ENCODE assay signal across 40 mouse cellular contexts in the genomic region with DNA sequence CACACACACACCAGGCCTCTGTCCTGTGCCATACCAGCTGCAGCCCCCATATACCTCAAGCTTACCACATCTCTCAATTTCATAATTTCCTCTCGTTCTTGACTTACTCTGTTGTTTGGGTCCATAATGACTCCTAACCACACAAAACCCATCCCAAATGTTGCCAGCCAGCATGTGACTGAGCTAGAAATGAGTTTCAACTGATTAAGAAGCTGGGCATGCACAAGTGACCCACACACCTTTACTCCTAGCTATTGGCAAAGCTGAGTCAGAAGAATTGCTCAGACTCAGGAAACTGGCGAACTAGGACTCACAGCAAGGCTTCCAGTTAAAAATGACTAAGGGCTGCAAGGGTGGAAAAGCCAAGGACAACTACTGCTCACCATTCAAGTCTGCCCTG. TPM values are rescaled to one million over a fixed set of nuclear protein-coding genes. Genes with fewer than 3 reads are reported as not detected.
DNase-seq lines count a peak whose midpoint lies in the region; ATAC-seq and TF ChIP-seq lines count a peak whose summit lies in the region.
"Had no signal": no experiment of that assay in that cellular context is flagged by ENCODE, and none has a peak within 500 bp of the region (broad histone marks: within the 10 kb centered on the region; RNA-seq: fewer than 3 reads in every experiment).

No protein-coding gene starts in this region.

- TF ChIP-seq CTCF in C2C12 (IDR thresholded peaks at IDR 0.05; ENCODE audit: control insufficient read depth, insufficient read depth, insufficient read length) = no peak

- H3K4me3 ChIP-seq in C2C12 (ENCODE audit: insufficient read depth, poor library complexity, severe bottlenecking) = no peak overlapping the region
- no peak overlapping the region for H3K4me3 ChIP-seq in liver, embryonic 11.5 days (ENCODE audit: low read depth, low read length)
- H3K4me3 ChIP-seq: embryonic facial prominence, embryonic 10.5 days; embryonic facial prominence, embryonic 15.5 days; forebrain, embryonic 10.5 days; forebrain, embryonic 15.5 days; heart, embryonic 12.5 days; hindbrain, embryonic 13.5 days; limb, embryonic 13.5 days; liver, embryonic 12.5 days; megakaryocyte, embryonic 14.5 days; midbrain, embryonic 13.5 days; neural tube, embryonic 13.5 days had no signal

- no peaks in the 10 kb centered on the region for H3K27me3 ChIP-seq in C2C12 (ENCODE audit: control insufficient read depth, insufficient read depth, insufficient read length)
- H3K27me3 ChIP-seq in liver, embryonic 11.5 days (replicated peaks; ENCODE audit: control insufficient read depth, insufficient read depth, low read length) = no peaks in the 10 kb centered on the region
- H3K27me3 ChIP-seq: embryonic facial prominence, embryonic 15.5 days; forebrain, embryonic 15.5 days; heart, embryonic 12.5 days; hindbrain, embryonic 13.5 days; limb, embryonic 13.5 days; midbrain, embryonic 13.5 days; neural tube, embryonic 13.5 days had no signal

- no peak overlapping the region for H3K27ac ChIP-seq in liver, embryonic 11.5 days (ENCODE audit: low read depth, low read length)
- H3K27ac ChIP-seq: embryonic facial prominence, embryonic 10.5 days; embryonic facial prominence, embryonic 15.5 days; forebrain, embryonic 10.5 days; forebrain, embryonic 15.5 days; hindbrain, embryonic 13.5 days; kidney, postnatal 0 days; limb, embryonic 13.5 days; liver, embryonic 12.5 days; midbrain, embryonic 13.5 days; neural tube, embryonic 13.5 days had no signal

- DNase-seq in adrenal gland, adult 2 months = peak; percentile 80
- no peak for DNase-seq in adrenal gland, adult 18-20 months (ENCODE audit: low spot score in 2 of 2)
- peak; percentile 38 for DNase-seq in adrenal gland, postnatal 14 days
- DNase-seq in fibroblast of lung, adult 2 months (ENCODE audit: low read depth) = peak; percentile 67
- DNase-seq in c-Kit-positive CD71-positive TER-119-positive erythroid progenitor cells, embryonic 14.5 days (ENCODE audit: low spot score) = no peak
- DNase-seq in liver, embryonic 11.5 days (ENCODE audit: low spot score) = no peak
- DNase-seq in urinary bladder, adult 18-20 months (ENCODE audit: low spot score in 2 of 2) = no peak
- DNase-seq: B cell, adult 2 months; cerebellum, adult 11-12 months; cerebellum, adult 9-11 months; gastrocnemius, postnatal 10 days; heart, adult 18-20 months; heart, postnatal 4 days; kidney, adult 8-10 months; kidney, postnatal 4 days; liver, postnatal 0 days; lung, postnatal 36 days had no signal

- H3K36me3 ChIP-seq in C2C12 (ENCODE audit: control insufficient read depth, insufficient read depth) = no peaks in the 10 kb centered on the region
- no peaks in the 10 kb centered on the region for H3K36me3 ChIP-seq in liver, embryonic 11.5 days (ENCODE audit: control insufficient read depth, insufficient read depth, low read length)
- H3K36me3 ChIP-seq: embryonic facial prominence, embryonic 10.5 days; embryonic facial prominence, embryonic 15.5 days; forebrain, embryonic 10.5 days; forebrain, embryonic 15.5 days; heart, embryonic 12.5 days; hindbrain, embryonic 13.5 days; limb, embryonic 13.5 days; liver, embryonic 12.5 days; midbrain, embryonic 13.5 days; neural tube, embryonic 13.5 days had no signal

- 73% methylated on average over 2 of the region's 2 CpGs for WGBS in liver, embryonic 11.5 days

- no peaks in the 10 kb centered on the region for H3K4me1 ChIP-seq in liver, embryonic 11.5 days (replicated peaks; ENCODE audit: control insufficient read depth, insufficient read depth, low read length)
- H3K4me1 ChIP-seq: embryonic facial prominence, embryonic 10.5 days; embryonic facial prominence, embryonic 15.5 days; forebrain, embryonic 10.5 days; forebrain, embryonic 15.5 days; heart, embryonic 12.5 days; hindbrain, embryonic 13.5 days; limb, embryonic 13.5 days; midbrain, embryonic 13.5 days; neural tube, embryonic 13.5 days had no signal

- no peak for ATAC-seq in liver, embryonic 11.5 days (replicated peaks; ENCODE audit: low FRiP score)
- ATAC-seq: forebrain, embryonic 15.5 days; intestine, embryonic 16.5 days; liver, embryonic 12.5 days; liver, postnatal 0 days; midbrain, embryonic 13.5 days had no signal

- no peaks in the 10 kb centered on the region for H3K9me3 ChIP-seq in liver, embryonic 11.5 days (ENCODE audit: control insufficient read depth, low read length)
- H3K9me3 ChIP-seq: embryonic facial prominence, embryonic 10.5 days; embryonic facial prominence, embryonic 15.5 days; forebrain, embryonic 10.5 days; forebrain, embryonic 15.5 days; heart, embryonic 12.5 days; hindbrain, embryonic 13.5 days; limb, embryonic 13.5 days; liver, embryonic 12.5 days; megakaryocyte, embryonic 14.5 days; midbrain, embryonic 13.5 days; neural tube, embryonic 13.5 days had no signal

- no peaks in the 10 kb centered on the region for H3K79me3 ChIP-seq in C2C12 (ENCODE audit: low read depth)

- H3K9ac ChIP-seq in liver, embryonic 11.5 days (ENCODE audit: low read depth, low read length) = no peak overlapping the region
- H3K9ac ChIP-seq: embryonic facial prominence, embryonic 15.5 days; forebrain, embryonic 15.5 days; heart, embryonic 12.5 days; hindbrain, embryonic 13.5 days; limb, embryonic 13.5 days; liver, embryonic 12.5 days; liver, postnatal 0 days; midbrain, embryonic 13.5 days; neural tube, embryonic 13.5 days had no signal

- no peak overlapping the region for H3K4me2 ChIP-seq in liver, embryonic 11.5 days
- H3K4me2 ChIP-seq: embryonic facial prominence, embryonic 15.5 days; forebrain, embryonic 15.5 days; heart, embryonic 12.5 days; hindbrain, embryonic 13.5 days; limb, embryonic 13.5 days; liver, embryonic 12.5 days; midbrain, embryonic 13.5 days; neural tube, embryonic 13.5 days had no signal

- no peak overlapping the region for H3ac ChIP-seq in C2C12 (ENCODE audit: control insufficient read depth, insufficient read length, low read depth)

- H3K79me2 ChIP-seq in C2C12 (ENCODE audit: control insufficient read depth, insufficient read depth) = no peaks in the 10 kb centered on the region

TF ChIP-seq in C2C12, 6 proteins besides CTCF, POLR2A, EP300 and RAD21:
- TF ChIP-seq USF1 (IDR thresholded peaks at IDR 0.05; ENCODE audit: low read depth) (peak; percentile 29), FOSL1 (IDR thresholded peaks at IDR 0.05; ENCODE audit: insufficient read depth, low read length, poor library complexity, severe bottlenecking) (no peak), MAX (IDR thresholded peaks at IDR 0.05) (no peak), MYOD1 (IDR thresholded peaks at IDR 0.05; ENCODE audit: control insufficient read depth, insufficient read length, low read depth) (no peak), MYOG (IDR thresholded peaks at IDR 0.05; ENCODE audit: control insufficient read depth, extremely low read depth, insufficient read length) (no peak)

RNA-seq across cellular contexts. Expression of a gene that starts 3.1 kb away (rescaled TPM):
- total RNA-seq in adrenal gland, adult 2 months (2021) = 100 to 1,000 TPM; 184 to 288 TPM
- 159 and 246 TPM in 2 replicates for polyA plus RNA-seq in adrenal gland, adult 2 months (2012; rRNA removed)
- 100 to 1,000 TPM; 187 to 242 TPM for total RNA-seq in adrenal gland, adult 18-20 months (2021)
- 26.9 TPM for polyA plus RNA-seq in C2C12 (2012; fragmentation: generic; extraction: Trizol)
- 122 and 138 TPM in 2 replicates for total RNA-seq in adrenal gland, postnatal 14 days (2021)
- 25.0 and 25.2 TPM in 2 replicates for polyA plus RNA-seq in liver, embryonic 11.5 days (2014; fragmentation: Nextera tagmentation; extraction: Ambion mirVana)

RNA-seq across cellular contexts. Expression of a gene that starts 49.7 kb away (rescaled TPM):
- not detected for total RNA-seq in adrenal gland, adult 2 months (2021)
- not detected in 2 replicates for polyA plus RNA-seq in adrenal gland, adult 2 months (2012; rRNA removed)
- not detected for total RNA-seq in adrenal gland, adult 18-20 months (2021)
- polyA plus RNA-seq in C2C12 (2012; fragmentation: generic; extraction: Trizol) = not detected
- total RNA-seq in adrenal gland, postnatal 14 days (2021) = not detected in 2 replicates
- not detected in 2 replicates for polyA plus RNA-seq in liver, embryonic 11.5 days (2014; fragmentation: Nextera tagmentation; extraction: Ambion mirVana)
- total RNA-seq: CH12.LX; ES-E14; gastrocnemius, postnatal 10 days; heart, adult 18-20 months; heart, postnatal 4 days; layer of hippocampus, adult 8-10 months; layer of hippocampus, postnatal 25 days; left cerebral cortex, adult 8-10 months; left cerebral cortex, postnatal 36 days had no signal
- polyA plus RNA-seq: cortical plate, adult 2 months; embryonic facial prominence, embryonic 10.5 days; embryonic facial prominence, embryonic 15.5 days; forebrain, embryonic 10.5 days; forebrain, embryonic 15.5 days; heart, embryonic 12.5 days; heart, postnatal 0 days; hindbrain, embryonic 13.5 days; intestine, embryonic 16.5 days; kidney, postnatal 0 days; limb, embryonic 13.5 days; liver, embryonic 12.5 days; liver, postnatal 0 days; lung, embryonic 16.5 days; midbrain, embryonic 13.5 days; neural tube, embryonic 13.5 days had no signal

Comparison
In these comparisons a context has a peak if more than half of its experiments do, and no peak if none do; other contexts are left out.
1. DNase-seq: peak in adrenal gland, adult 2 months (single experiment), adrenal gland, postnatal 14 days (single experiment) and fibroblast of lung, adult 2 months (single experiment); none in adrenal gland, adult 18-20 months (0 of 2), c-Kit-positive CD71-positive TER-119-positive erythroid progenitor cells, embryonic 14.5 days (single experiment), liver, embryonic 11.5 days (single experiment) and urinary bladder, adult 18-20 months (0 of 2).